Mouse (Mus musculus) cerebellum, adult 2 months (tissue): Measurements from ENCODE around the gene Snx12.

Experiments
- CTCF ChIP-seq: fragments of 200-500 bp; IDR thresholded peaks from 2 replicates; pipeline ENCODE4 v1.5.1; 2011; ENCODE audit warnings: low read depth, mild to moderate bottlenecking, control low read depth, low read length, moderate library complexity, borderline replicate concordance; ENCODE audit not compliant: insufficient read depth
- POLR2A ChIP-seq: fragments of 200-500 bp; IDR thresholded peaks from 2 replicates; pipeline ENCODE4 v1.6.1; 2011; ENCODE audit warnings: low read length, control low read depth, borderline replicate concordance; ENCODE audit not compliant: insufficient read depth

GRCm38 (mm10) chrX:101268755-101269124, 46.4 kb upstream of the Snx12 start, which contains the start of gene Gm20489:
- TF ChIP-seq CTCF (no peak), POLR2A (no peak)
